8 mouse cellular contexts compared by ENCODE assay signal in the genomic region with DNA sequence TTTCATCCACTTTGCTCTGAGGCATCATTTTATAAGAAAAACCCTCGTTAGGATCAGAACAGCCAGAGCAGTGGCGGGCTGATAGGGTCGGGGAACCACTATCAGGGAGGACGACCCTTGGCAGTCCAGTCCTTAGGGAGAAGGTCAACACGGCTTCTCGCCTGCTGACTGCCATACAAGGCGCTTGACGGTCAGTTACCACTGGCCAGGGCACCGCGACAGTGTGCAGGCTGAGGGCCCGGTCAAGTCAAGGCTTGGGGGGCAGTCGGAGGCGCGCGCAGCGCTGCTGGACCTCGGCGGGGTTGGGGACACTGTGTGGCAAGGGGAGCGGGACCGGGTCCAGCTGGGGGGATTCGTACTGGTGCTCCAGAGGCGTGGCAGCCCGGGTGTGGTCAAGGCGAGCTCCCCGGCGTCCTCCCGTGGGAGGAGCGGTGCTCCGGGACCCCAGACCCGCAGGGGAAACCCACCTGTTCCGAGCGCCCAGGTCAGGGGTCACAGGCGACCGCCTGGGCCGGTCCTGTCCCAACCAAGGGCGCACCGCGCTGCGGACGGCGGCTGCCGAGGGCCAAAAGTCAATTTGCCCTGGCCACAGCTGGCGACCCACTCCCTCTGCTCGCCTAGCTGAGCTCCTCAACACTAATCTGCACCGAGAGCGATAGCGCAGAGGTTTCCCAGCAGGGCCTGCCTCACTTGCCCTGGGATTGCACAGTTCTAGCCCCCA. TPM values are rescaled to one million over a fixed set of nuclear protein-coding genes. Genes with fewer than 3 reads are reported as not detected.
A peak's percentile ranks its signal among the peaks of the same experiment; 100 is the strongest.
DNase-seq lines count a peak whose midpoint lies in the region; ATAC-seq lines count a peak whose summit lies in the region.

A gene (minus strand): TSS at position 544 of the 721 bp plus-strand sequence.

- H3K27me3 ChIP-seq in forebrain, embryonic 16.5 days (replicated peaks; ENCODE audit: control insufficient read depth, insufficient read depth, low read length) = peaks cover 37% of the 10 kb centered on the region
- no peaks in the 10 kb centered on the region for H3K27me3 ChIP-seq in hindbrain, embryonic 11.5 days (ENCODE audit: control insufficient read depth, insufficient read depth, low read length)
- H3K27me3 ChIP-seq in limb, embryonic 15.5 days = peaks cover 22% of the 10 kb centered on the region
- peaks cover 27% of the 10 kb centered on the region for H3K27me3 ChIP-seq in midbrain, embryonic 14.5 days (ENCODE audit: control insufficient read depth, insufficient read depth, low read length)

- peak; percentile 70 to 88 for DNase-seq in adrenal gland, adult (ENCODE audit: inconsistent age in 2 of 2, low spot score in 1 of 2)
- DNase-seq in cerebellum, adult 18-20 months = peak; percentile 41 to 56
- DNase-seq in hindbrain, embryonic 11.5 days (ENCODE audit: low spot score) = peak; percentile 59
- peak; percentile 27 for DNase-seq in midbrain, embryonic 14.5 days
- DNase-seq in testis, postnatal 14 days (ENCODE audit: low spot score) = peak; percentile 51
- no peak for DNase-seq in layer of hippocampus, adult 9-10 months (ENCODE audit: low spot score)

- peak within 1 kb of the TSS; percentile 34; the same call in 1 of the 2 replicates for H3K9ac ChIP-seq in forebrain, embryonic 16.5 days (replicated peaks; ENCODE audit: low read depth, low read length)
- H3K9ac ChIP-seq in hindbrain, embryonic 11.5 days (ENCODE audit: low read depth, low read length) = peak within 1 kb of the TSS; percentile 35; the same call in 1 of the 2 replicates
- no peak within 1 kb of the TSS for H3K9ac ChIP-seq in limb, embryonic 15.5 days
- H3K9ac ChIP-seq in midbrain, embryonic 14.5 days (replicated peaks; ENCODE audit: low read length) = peak within 1 kb of the TSS; percentile 45

- H3K9me3 ChIP-seq in forebrain, embryonic 16.5 days (ENCODE audit: control insufficient read depth, low read length) = peaks cover 3% of the 10 kb centered on the region; the same call in 1 of the 2 replicates
- 0 out of 2 replicates have a peak, but pooled peaks cover 2% of the 10 kb centered on the region for H3K9me3 ChIP-seq in hindbrain, embryonic 11.5 days (ENCODE audit: control insufficient read depth, low read length)
- no peaks in the 10 kb centered on the region for H3K9me3 ChIP-seq in limb, embryonic 15.5 days
- 0 out of 2 replicates have a peak, but pooled peaks cover 4% of the 10 kb centered on the region for H3K9me3 ChIP-seq in midbrain, embryonic 14.5 days (ENCODE audit: control insufficient read depth, low read length)

- peaks cover 16% of the 10 kb centered on the region for H3K36me3 ChIP-seq in forebrain, embryonic 16.5 days (ENCODE audit: control insufficient read depth, insufficient read depth)
- peaks cover 2% of the 10 kb centered on the region; the same call in 1 of the 2 replicates for H3K36me3 ChIP-seq in hindbrain, embryonic 11.5 days (ENCODE audit: control insufficient read depth, insufficient read depth, low read length)
- peaks cover 28% of the 10 kb centered on the region for H3K36me3 ChIP-seq in limb, embryonic 15.5 days
- H3K36me3 ChIP-seq in midbrain, embryonic 14.5 days (ENCODE audit: control insufficient read depth, insufficient read depth, low read length) = peaks cover 27% of the 10 kb centered on the region

- WGBS in forebrain, embryonic 16.5 days = 2% methylated on average over 47 of the region's 47 CpGs
- WGBS in hindbrain, embryonic 11.5 days = 1% methylated on average over 47 of the region's 47 CpGs
- WGBS in limb, embryonic 15.5 days = 2% methylated on average over 45 of the region's 47 CpGs
- 1% methylated on average over 47 of the region's 47 CpGs for WGBS in midbrain, embryonic 14.5 days

- H3K4me2 ChIP-seq in forebrain, embryonic 16.5 days (ENCODE audit: low read length) = peak within 1 kb of the TSS; percentile 37
- peak within 1 kb of the TSS; percentile 86 for H3K4me2 ChIP-seq in hindbrain, embryonic 11.5 days (replicated peaks; ENCODE audit: low read depth, low read length)
- peak within 1 kb of the TSS; percentile 59 for H3K4me2 ChIP-seq in limb, embryonic 15.5 days
- peak within 1 kb of the TSS; percentile 61 for H3K4me2 ChIP-seq in midbrain, embryonic 14.5 days (ENCODE audit: low read length)

- H3K27ac ChIP-seq in forebrain, embryonic 16.5 days (ENCODE audit: low read length) = no peak within 1 kb of the TSS
- no peak within 1 kb of the TSS for H3K27ac ChIP-seq in hindbrain, embryonic 11.5 days (ENCODE audit: low read depth, low read length)
- H3K27ac ChIP-seq in limb, embryonic 15.5 days = no peak within 1 kb of the TSS
- H3K27ac ChIP-seq in midbrain, embryonic 14.5 days (replicated peaks; ENCODE audit: low read depth, low read length) = no peak within 1 kb of the TSS

- no peak for ATAC-seq in forebrain, embryonic 16.5 days
- peak; percentile 67 for ATAC-seq in hindbrain, embryonic 11.5 days (ENCODE audit: low FRiP score)
- no peak for ATAC-seq in limb, embryonic 15.5 days (ENCODE audit: insufficient number of reproducible peaks, low FRiP score, low TSS enrichment, low read depth)
- no peak for ATAC-seq in midbrain, embryonic 14.5 days (ENCODE audit: low FRiP score, low TSS enrichment)

- H3K4me1 ChIP-seq in forebrain, embryonic 16.5 days (replicated peaks; ENCODE audit: control insufficient read depth, insufficient read depth, low read length) = peaks cover 5% of the 10 kb centered on the region
- no peaks in the 10 kb centered on the region; the same call in 1 of the 2 replicates for H3K4me1 ChIP-seq in hindbrain, embryonic 11.5 days (replicated peaks; ENCODE audit: control insufficient read depth, insufficient read depth, low read length)
- H3K4me1 ChIP-seq in limb, embryonic 15.5 days = peaks cover 8% of the 10 kb centered on the region
- peaks cover 6% of the 10 kb centered on the region; the same call in 1 of the 2 replicates for H3K4me1 ChIP-seq in midbrain, embryonic 14.5 days (ENCODE audit: control insufficient read depth, insufficient read depth, low read length)

- peak within 1 kb of the TSS; percentile 32 for H3K4me3 ChIP-seq in forebrain, embryonic 16.5 days (replicated peaks; ENCODE audit: low read length)
- H3K4me3 ChIP-seq in hindbrain, embryonic 11.5 days (ENCODE audit: low read depth, low read length) = peak within 1 kb of the TSS; percentile 46
- peak within 1 kb of the TSS; percentile 43 for H3K4me3 ChIP-seq in limb, embryonic 15.5 days
- peak within 1 kb of the TSS; percentile 40 for H3K4me3 ChIP-seq in midbrain, embryonic 14.5 days (replicated peaks; ENCODE audit: low read depth, low read length)

RNA-seq across cellular contexts. Expression of the gene that starts here (rescaled TPM):
- 0.07 and 0.16 TPM in 2 replicates for polyA plus RNA-seq in forebrain, embryonic 16.5 days (2015; fragmentation: Nextera tagmentation; extraction: Ambion mirVana)
- 0.13 and 0.22 TPM in 2 replicates for polyA plus RNA-seq in hindbrain, embryonic 11.5 days (2014; fragmentation: Nextera tagmentation; extraction: Ambion mirVana)
- 0.35 and 0.42 TPM in 2 replicates for polyA plus RNA-seq in limb, embryonic 15.5 days (2015; fragmentation: Nextera tagmentation; extraction: Ambion mirVana)
- 0.05 and 0.12 TPM in 2 replicates for polyA plus RNA-seq in midbrain, embryonic 14.5 days (2014; fragmentation: Nextera tagmentation; extraction: Ambion mirVana)

Comparison
In these comparisons a context has a peak if more than half of its experiments do, and no peak if none do; other contexts are left out.
1. Peak in DNase-seq, ATAC-seq, H3K4me3 ChIP-seq, H3K9ac ChIP-seq and H3K4me2 ChIP-seq in hindbrain, embryonic 11.5 days; RNA of the gene not detected or under 1 TPM.
2. Peak in DNase-seq, H3K4me3 ChIP-seq, H3K9ac ChIP-seq and H3K4me2 ChIP-seq in midbrain, embryonic 14.5 days; RNA of the gene not detected or under 1 TPM.